Mouse (Mus musculus): ENCODE data around the gene Osbpl3. TPM values are rescaled to one million over a fixed set of nuclear protein-coding genes. Genes with fewer than 3 reads are reported as not detected.
A peak's percentile ranks its signal among the peaks of the same experiment; 100 is the strongest.

Osbpl3 gene
- polyA plus RNA-seq, 1 experiment from 2014 or later, result 9.5 TPM

DNA sequence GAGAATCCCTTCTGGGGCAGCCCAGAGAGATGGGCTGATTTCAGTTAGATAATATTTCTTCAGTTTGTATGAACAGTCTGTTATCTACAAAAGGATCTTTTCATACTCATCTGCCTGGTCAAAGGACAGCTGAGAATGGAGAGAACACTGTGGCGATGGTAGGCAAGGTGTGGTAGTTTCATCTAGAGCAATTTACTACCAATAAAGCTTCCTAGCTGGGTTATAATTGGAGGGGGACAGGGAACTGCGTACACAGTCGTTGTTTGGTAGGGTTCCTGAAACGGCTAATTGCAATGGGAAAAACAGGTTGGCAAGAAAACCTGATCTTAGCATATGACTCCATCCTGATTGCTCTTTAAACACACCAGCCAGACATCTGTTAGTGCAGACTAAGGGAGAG is 182.1 kb downstream of the Osbpl3 start:
- ATAC-seq (ENCODE audit: low FRiP score), result no peak
- no peak overlapping the region for H3K9ac ChIP-seq
- no peaks in the 10 kb centered on the region for H3K9me3 ChIP-seq
- no peaks in the 10 kb centered on the region for H3K4me1 ChIP-seq
- H3K4me2 ChIP-seq, result no peak overlapping the region
- no peak overlapping the region for H3K27ac ChIP-seq
- no peaks in the 10 kb centered on the region for H3K36me3 ChIP-seq (replicated peaks)
- no peak overlapping the region for H3K4me3 ChIP-seq (replicated peaks)
- H3K27me3 ChIP-seq, result no peaks in the 10 kb centered on the region
- WGBS, result 88% methylated on average over 4 of the region's 4 CpGs

DNA sequence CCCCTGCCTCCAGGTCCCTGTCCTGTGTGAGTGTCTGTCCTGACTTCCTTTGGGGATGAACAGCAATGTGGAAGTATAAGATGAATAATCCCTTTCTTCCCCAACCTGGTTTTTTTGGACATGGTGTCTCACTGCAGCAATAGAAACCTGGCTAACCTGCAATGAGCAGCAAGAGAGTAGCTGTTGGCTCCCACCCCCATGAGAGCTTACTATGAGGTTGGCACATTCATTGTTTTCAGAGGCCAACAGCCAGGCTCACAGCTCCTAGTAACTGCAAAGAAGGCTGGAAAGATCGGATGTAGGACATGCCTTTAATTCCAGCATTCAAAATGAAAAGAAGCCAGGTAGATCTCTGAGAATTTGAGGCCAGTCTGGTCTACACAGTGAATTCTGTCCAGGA is 182.6 kb downstream of the Osbpl3 start:
- 84% methylated on average over 1 of the region's 1 CpGs for WGBS
- Histone ChIP-seq H3K36me3 (replicated peaks) (no peaks in the 10 kb centered on the region), H3K9ac (no peak overlapping the region), H3K4me2 (no peak overlapping the region), H3K27ac (no peak overlapping the region), H3K4me1 (no peaks in the 10 kb centered on the region), H3K27me3 (no peaks in the 10 kb centered on the region), H3K9me3 (no peaks in the 10 kb centered on the region), H3K4me3 (replicated peaks) (no peak overlapping the region)
- no peak for ATAC-seq (ENCODE audit: low FRiP score)

DNA sequence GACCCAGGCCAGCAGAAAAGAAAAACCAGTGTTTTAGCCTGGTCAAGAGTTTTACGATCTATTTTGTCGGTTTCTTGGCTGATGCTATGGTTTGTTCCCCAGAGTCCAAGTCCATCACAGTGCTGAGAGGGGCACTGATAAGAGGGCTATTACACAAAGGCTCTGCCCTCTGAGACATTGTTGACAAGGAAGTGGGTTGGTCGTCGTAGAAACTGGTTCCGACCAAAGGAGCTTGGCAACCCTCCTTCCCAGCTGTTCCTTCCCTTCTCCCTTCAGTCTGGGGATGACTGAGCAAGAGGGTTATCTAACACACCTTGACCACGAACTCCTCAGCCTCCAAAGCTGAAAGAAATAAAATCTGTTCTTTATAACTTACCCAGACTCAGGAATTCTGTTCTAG is 192.3 kb downstream of the Osbpl3 start, which contains the start of gene Gsdme:
Gene Gsdme (minus strand): TSS at position 193 of the 400 bp plus-strand sequence.
- Histone ChIP-seq H3K27ac (no peak within 1 kb of the TSS), H3K36me3 (replicated peaks) (no peaks in the 10 kb centered on the region), H3K4me1 (peaks cover 14% of the 10 kb centered on the region), H3K4me3 (replicated peaks) (no peak within 1 kb of the TSS), H3K9ac (no peak within 1 kb of the TSS), H3K9me3 (no peaks in the 10 kb centered on the region), H3K4me2 (no peak within 1 kb of the TSS), H3K27me3 (no peaks in the 10 kb centered on the region)
- WGBS, result 85% methylated on average over 6 of the region's 6 CpGs
- ATAC-seq (ENCODE audit: low FRiP score), result no peak

DNA sequence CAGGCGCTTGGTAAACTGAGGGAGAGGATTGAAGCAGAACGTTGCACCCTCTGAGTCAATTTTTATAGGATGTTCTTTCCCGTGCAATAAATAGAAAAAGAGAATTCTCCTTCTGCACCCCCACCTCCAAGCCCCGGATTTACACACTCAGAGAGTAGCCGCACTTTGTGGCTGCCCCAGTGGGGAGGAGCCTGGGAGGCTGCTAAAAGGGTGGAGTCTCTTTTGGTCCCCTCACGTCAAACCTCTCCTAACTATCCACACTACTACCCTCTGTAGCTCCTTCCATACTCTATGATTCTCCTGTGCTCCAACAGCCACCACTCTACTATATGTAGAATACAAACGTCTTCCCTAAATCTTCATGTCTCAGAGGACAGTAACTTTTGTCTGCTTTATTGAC is 193.7 kb downstream of the Osbpl3 start:
- Histone ChIP-seq H3K27ac (no peak overlapping the region), H3K9ac (peak overlapping the region; percentile 66), H3K4me2 (peak overlapping the region; percentile 71), H3K4me3 (replicated peaks) (peak overlapping the region; percentile 55), H3K4me1 (peaks cover 14% of the 10 kb centered on the region), H3K36me3 (replicated peaks) (no peaks in the 10 kb centered on the region), H3K9me3 (no peaks in the 10 kb centered on the region), H3K27me3 (no peaks in the 10 kb centered on the region)
- ATAC-seq (ENCODE audit: low FRiP score), result no peak
- WGBS, result 23% methylated on average over 7 of the region's 7 CpGs

DNA sequence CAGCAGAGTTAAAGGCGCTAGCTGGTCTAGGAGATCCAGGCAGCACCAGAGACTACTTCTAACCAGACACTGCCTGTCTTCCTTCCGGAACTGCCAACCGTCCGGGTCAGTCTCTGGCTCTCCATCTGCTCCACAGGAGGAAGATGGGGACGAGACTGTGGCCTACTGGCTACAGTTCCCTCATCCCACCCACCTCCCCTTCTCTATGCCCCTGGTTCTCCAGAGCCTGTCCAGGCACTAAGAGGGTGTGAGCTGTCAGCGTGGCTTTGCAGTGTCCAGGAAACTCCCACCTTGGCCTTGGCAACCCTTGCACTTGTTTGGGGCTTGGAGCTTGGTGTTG is 194.1 kb downstream of the Osbpl3 start:
- Histone ChIP-seq H3K27ac (peak overlapping the region; percentile 61), H3K4me2 (peak overlapping the region; percentile 71), H3K27me3 (no peaks in the 10 kb centered on the region), H3K4me1 (peaks cover 14% of the 10 kb centered on the region), H3K9me3 (no peaks in the 10 kb centered on the region), H3K4me3 (replicated peaks) (peak overlapping the region; percentile 55), H3K36me3 (replicated peaks) (no peaks in the 10 kb centered on the region), H3K9ac (peak overlapping the region; percentile 66)
- WGBS, result 0% methylated on average over 5 of the region's 6 CpGs
- peak; percentile 67; the same call in 1 of the 2 replicates for ATAC-seq (ENCODE audit: low FRiP score)

DNA sequence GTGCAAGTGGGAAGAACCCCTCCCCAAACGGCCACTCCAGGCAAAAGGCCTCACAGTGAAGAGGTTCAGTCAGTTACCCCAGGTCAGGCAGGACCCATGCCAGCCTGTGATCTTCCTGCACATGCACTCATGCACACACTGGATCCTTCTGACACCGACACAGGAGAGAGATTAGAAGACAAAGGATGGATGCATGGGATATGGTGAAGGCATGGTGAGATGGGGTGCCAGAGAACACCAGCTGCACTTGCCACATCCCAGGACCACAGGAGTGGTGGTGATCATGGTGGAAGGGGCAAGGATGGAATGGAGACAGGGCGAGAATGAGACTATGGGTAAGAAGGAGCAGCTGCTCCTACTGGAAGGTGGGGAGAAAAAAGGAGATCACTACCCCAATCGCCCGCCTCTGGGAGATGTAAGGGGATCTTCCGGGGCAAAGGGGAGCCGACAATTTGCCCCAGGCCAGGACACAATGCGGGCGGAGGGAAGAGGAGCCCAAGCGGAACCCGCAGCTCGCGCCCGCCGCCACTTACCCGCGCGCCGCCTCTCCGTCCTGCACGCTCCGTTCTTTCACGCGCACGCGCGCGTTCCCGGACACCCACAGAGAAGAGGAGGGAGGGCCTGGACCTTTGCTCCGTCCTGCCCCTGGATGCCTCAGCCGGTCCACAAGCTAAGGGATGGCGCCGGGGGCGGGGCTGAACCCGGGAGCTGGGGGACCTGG is 194.6 kb downstream of the Osbpl3 start:
- WGBS, result 2% methylated on average over 35 of the region's 35 CpGs
- Histone ChIP-seq H3K27me3 (no peaks in the 10 kb centered on the region), H3K4me2 (peak overlapping the region; percentile 71), H3K36me3 (replicated peaks) (no peaks in the 10 kb centered on the region), H3K4me1 (peaks cover 14% of the 10 kb centered on the region), H3K27ac (peak overlapping the region; percentile 61), H3K9me3 (no peaks in the 10 kb centered on the region), H3K4me3 (replicated peaks) (peak overlapping the region; percentile 55), H3K9ac (peak overlapping the region; percentile 66)
- ATAC-seq (ENCODE audit: low FRiP score), result peak; percentile 89

DNA sequence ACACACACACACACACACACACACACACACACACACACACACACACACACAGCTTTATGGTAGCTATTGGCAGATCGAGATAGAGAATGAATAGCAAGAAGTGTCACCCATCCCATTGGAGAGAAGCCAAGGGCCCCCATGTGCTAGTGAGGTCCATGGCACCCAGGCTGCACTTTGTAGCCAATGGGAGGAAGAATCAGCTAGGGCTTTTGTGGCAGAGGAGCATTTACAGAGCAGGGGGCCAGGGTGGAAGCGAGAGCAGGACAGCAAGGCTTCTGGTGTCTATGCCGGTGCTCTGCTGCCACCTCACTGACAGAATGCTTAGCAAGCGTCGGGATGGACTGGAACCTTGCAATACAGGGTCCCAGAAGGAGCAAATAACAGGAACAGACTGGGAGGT is 200.6 kb downstream of the Osbpl3 start:
- H3K9ac ChIP-seq, result no peak overlapping the region
- H3K27me3 ChIP-seq, result no peaks in the 10 kb centered on the region
- ATAC-seq (ENCODE audit: low FRiP score), result no peak
- H3K4me2 ChIP-seq, result no peak overlapping the region
- no peaks in the 10 kb centered on the region for H3K4me1 ChIP-seq
- H3K27ac ChIP-seq, result no peak overlapping the region
- WGBS, result 75% methylated on average over 5 of the region's 5 CpGs
- H3K36me3 ChIP-seq (replicated peaks), result no peaks in the 10 kb centered on the region
- H3K4me3 ChIP-seq (replicated peaks), result no peak overlapping the region
- no peaks in the 10 kb centered on the region for H3K9me3 ChIP-seq

DNA sequence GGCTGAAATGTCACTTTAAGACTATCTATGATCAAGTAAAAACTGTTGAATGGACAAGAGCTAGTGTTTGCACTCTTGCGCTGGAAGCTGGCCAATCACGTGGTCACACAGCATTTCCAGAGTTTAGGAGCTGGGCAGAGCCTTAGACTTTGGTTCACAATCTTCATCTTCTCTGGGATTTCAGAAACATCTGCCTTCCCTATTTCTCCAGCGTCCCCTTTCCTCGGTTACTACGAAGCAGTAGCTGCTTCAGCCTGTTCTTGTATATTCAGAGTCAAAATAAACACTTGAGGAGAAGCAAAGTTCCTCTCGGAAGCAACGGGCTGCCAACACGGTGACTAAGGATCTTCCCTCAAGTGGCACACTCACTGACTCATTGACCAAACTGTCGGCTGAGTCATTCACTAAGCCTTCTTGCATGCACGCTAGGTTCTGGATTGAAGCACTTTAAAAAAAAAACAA is 201.2 kb downstream of the Osbpl3 start:
- no peak for ATAC-seq (ENCODE audit: low FRiP score)
- no peak overlapping the region for H3K9ac ChIP-seq
- H3K27me3 ChIP-seq, result no peaks in the 10 kb centered on the region
- H3K4me1 ChIP-seq, result no peaks in the 10 kb centered on the region
- no peaks in the 10 kb centered on the region for H3K9me3 ChIP-seq
- no peaks in the 10 kb centered on the region for H3K36me3 ChIP-seq (replicated peaks)
- H3K4me3 ChIP-seq (replicated peaks), result no peak overlapping the region
- no peak overlapping the region for H3K4me2 ChIP-seq
- WGBS, result 71% methylated on average over 10 of the region's 10 CpGs
- no peak overlapping the region for H3K27ac ChIP-seq

DNA sequence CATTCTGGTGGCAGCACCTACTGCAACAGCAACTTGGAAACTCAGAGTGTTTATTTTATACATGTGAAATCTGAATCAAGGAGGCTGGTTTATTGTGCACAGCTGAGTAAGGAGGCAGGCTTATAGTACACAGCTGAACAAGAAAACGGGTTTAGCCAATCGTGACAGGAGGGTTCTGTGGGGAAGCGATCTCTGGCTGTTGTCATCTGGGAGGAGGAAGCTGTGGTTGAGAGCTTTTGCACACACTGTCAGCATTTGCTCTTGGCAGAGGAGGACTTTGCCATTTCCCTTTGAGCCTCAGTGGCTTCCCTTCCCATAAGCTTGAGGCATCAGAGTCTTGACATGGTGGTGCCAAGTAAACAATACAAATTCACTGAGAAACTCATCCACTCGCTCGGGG is 203.3 kb downstream of the Osbpl3 start:
- Histone ChIP-seq H3K9me3 (no peaks in the 10 kb centered on the region), H3K4me3 (replicated peaks) (no peak overlapping the region), H3K27ac (no peak overlapping the region), H3K36me3 (replicated peaks) (no peaks in the 10 kb centered on the region), H3K4me1 (no peaks in the 10 kb centered on the region), H3K27me3 (no peaks in the 10 kb centered on the region), H3K9ac (no peak overlapping the region), H3K4me2 (no peak overlapping the region)
- ATAC-seq (ENCODE audit: low FRiP score), result no peak
- WGBS, result 83% methylated on average over 5 of the region's 5 CpGs

DNA sequence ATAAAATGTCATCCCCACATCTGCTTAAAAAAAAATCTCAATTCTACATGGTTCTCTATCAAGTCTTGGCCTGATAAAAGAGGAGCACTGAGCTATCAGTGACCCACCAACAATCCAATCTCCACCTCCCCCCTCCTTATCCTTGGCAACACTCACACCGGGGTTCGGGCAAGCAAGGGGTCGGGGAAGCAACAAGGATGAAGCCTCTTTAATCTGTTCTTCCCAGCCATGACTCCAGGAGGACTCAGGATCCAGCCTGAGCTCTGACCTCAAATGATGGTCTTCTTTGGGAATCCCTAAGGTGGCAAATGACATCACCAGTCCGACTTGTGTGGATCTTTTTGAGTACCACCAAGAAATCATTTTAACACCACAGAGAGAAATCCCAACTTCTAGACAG is 208.2 kb downstream of the Osbpl3 start:
- Histone ChIP-seq H3K36me3 (replicated peaks) (no peaks in the 10 kb centered on the region), H3K4me3 (replicated peaks) (no peak overlapping the region), H3K4me2 (no peak overlapping the region), H3K9me3 (no peaks in the 10 kb centered on the region), H3K4me1 (no peaks in the 10 kb centered on the region), H3K27me3 (no peaks in the 10 kb centered on the region), H3K27ac (no peak overlapping the region), H3K9ac (no peak overlapping the region)
- WGBS, result 93% methylated on average over 4 of the region's 4 CpGs
- ATAC-seq (ENCODE audit: low FRiP score), result no peak

DNA sequence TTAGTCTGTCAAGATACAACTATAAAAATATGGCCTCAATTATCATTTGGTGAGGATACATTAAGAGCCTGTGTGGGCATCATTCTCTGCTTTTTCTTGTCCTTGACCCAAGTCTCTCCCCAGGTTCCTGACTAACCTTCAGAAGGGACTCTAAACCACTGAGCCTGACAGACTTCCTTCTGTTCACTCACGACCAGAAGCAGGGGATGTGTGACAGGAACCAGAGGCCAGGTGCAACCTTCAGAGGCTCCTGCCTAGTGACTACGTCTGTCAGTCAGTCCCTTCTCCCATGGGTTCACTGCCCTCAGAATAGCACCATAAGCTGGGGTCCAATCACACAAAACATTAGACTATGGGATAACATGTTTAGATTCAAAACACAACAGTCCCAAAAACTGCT is 208.6 kb downstream of the Osbpl3 start:
- no peaks in the 10 kb centered on the region for H3K4me1 ChIP-seq
- H3K9me3 ChIP-seq, result no peaks in the 10 kb centered on the region
- H3K4me2 ChIP-seq, result no peak overlapping the region
- H3K9ac ChIP-seq, result no peak overlapping the region
- H3K36me3 ChIP-seq (replicated peaks), result no peaks in the 10 kb centered on the region
- no peak for ATAC-seq (ENCODE audit: low FRiP score)
- no peak overlapping the region for H3K4me3 ChIP-seq (replicated peaks)
- H3K27ac ChIP-seq, result no peak overlapping the region
- H3K27me3 ChIP-seq, result no peaks in the 10 kb centered on the region
- WGBS, result 83% methylated on average over 2 of the region's 2 CpGs

DNA sequence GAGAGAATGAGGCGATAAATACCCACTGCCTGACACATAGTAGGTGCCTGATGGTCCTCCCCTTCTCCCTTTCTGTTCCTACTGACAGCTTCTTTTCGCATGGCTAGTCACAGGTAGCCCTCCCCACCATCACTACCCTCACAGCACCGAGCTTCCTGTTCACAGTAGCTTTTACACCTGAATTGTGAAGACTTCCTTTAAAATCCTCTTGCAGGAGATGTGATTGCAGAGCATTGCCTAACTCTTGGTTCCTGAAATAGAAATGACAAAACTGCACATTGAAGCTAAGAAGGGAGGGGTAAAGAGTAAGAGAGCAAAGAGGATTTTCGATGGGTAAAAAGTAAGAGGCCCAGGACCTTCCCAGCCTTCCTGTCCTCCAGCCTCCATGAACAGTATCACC is 211.0 kb downstream of the Osbpl3 start:
- Histone ChIP-seq H3K27me3 (no peaks in the 10 kb centered on the region), H3K36me3 (replicated peaks) (no peaks in the 10 kb centered on the region), H3K4me2 (no peak overlapping the region), H3K4me3 (replicated peaks) (no peak overlapping the region), H3K9ac (no peak overlapping the region), H3K27ac (no peak overlapping the region), H3K4me1 (no peaks in the 10 kb centered on the region; the same call in 1 of the 2 replicates), H3K9me3 (no peaks in the 10 kb centered on the region)
- WGBS, result 91% methylated on average over 4 of the region's 4 CpGs
- no peak for ATAC-seq (ENCODE audit: low FRiP score)

DNA sequence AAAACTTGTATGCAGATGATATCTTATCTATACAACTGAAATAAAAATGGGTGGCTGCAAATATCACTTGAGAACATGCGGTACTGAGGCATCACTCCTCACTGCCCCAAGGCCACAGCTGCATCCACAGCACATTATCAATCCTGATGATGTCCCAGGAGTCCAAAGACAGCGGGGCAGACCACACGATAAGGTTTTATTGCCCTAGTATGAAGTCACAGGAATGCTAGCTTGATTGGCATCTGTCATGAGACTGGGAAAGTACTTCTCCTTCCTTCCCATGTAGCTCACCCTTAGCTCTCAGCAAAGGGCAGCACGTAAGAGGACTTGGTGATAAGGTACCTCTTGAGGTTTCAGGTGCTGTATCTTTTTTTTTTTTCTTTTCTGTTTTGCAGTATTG is 211.9 kb downstream of the Osbpl3 start:
- Histone ChIP-seq H3K9ac (no peak overlapping the region), H3K4me1 (no peaks in the 10 kb centered on the region; the same call in 1 of the 2 replicates), H3K36me3 (replicated peaks) (no peaks in the 10 kb centered on the region), H3K4me2 (no peak overlapping the region), H3K27me3 (no peaks in the 10 kb centered on the region), H3K27ac (no peak overlapping the region), H3K4me3 (replicated peaks) (no peak overlapping the region), H3K9me3 (no peaks in the 10 kb centered on the region)
- 94% methylated on average over 4 of the region's 4 CpGs for WGBS
- ATAC-seq (ENCODE audit: low FRiP score), result no peak

Data from forebrain, embryonic 12.5 days (tissue).